Mouse (Mus musculus) bone marrow, adult 2 months (tissue): ENCODE data around the gene Zfr. TPM values are rescaled to one million over a fixed set of nuclear protein-coding genes. Genes with fewer than 3 reads are reported as not detected.

Experiments used
- H3K27ac ChIP-seq: fragments of 200-500 bp; 2 replicates; pipeline ENCODE4 v1.5.1; 2012; ENCODE audit warnings: low read depth, mild to moderate bottlenecking, control low read depth, inconsistent platforms, low read length; ENCODE audit not compliant: control insufficient read depth, poor library complexity, insufficient read depth
- H3K4me1 ChIP-seq: fragments of 200-500 bp; 2 replicates; pipeline ENCODE4 v1.6.1; 2011; ENCODE audit warnings: low read length; ENCODE audit not compliant: control insufficient read depth, insufficient read depth
- H3K4me3 ChIP-seq: fragments of 200-500 bp; replicated peaks from 2 replicates; pipeline ENCODE3; 2011; ENCODE audit warnings: mild to moderate bottlenecking, low read depth, low read length, control low read depth; ENCODE audit not compliant: control insufficient read depth
- CTCF ChIP-seq: fragments of 200-500 bp; IDR thresholded peaks from 2 replicates; pipeline ENCODE4 v1.5.1; 2011; ENCODE audit warnings: low read length, control low read depth; ENCODE audit not compliant: control insufficient read depth, insufficient read depth
- POLR2A ChIP-seq: fragments of 200-500 bp; IDR thresholded peaks from 2 replicates; pipeline ENCODE4 v1.6.1; 2011; ENCODE audit warnings: low read depth, mild to moderate bottlenecking, control low read depth, low read length, borderline replicate concordance; ENCODE audit not compliant: control insufficient read depth
- WGBS: fragments of 180-500 bp; shearing (Covaris S2); methylation state at CpG from one replicate; pipeline ENCODE4 v1.1.7; 2018; 5-methylcytosine and 5-hydroxymethylcytosine counted together
- polyA plus RNA-seq: library from polyadenylated mRNA; stranded (reverse); fragments of >200 nt; gene quantifications from 2 replicates; pipeline ENCODE4 v1.2.4, GENCODE M21; 2011; ENCODE audit warnings: low replicate concordance; ENCODE audit not compliant: missing spikeins, insufficient read depth, insufficient read length

The Zfr gene
- polyA plus RNA-seq, 1 experiment, result 57.5 TPM

DNA sequence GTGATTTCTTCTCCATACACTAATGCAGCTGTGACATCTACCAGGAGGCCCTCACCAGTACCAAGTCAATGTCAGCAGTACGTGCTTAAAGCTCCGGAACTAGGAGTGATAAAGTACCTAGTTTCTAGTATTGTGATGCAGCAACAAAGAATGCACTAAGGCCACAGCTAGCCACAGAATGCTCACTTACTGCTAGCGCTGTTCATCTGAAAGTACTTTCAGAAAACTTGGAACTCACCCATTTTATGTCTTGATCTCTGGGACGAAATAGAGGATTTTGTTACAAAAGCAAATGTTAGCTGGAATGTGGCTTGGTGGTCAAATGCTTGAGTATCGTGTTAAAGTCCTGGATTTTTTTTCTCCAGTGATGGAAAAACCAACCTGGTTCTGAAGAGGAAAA is 30.0 kb upstream of the Zfr start:
- WGBS, result 80% methylated on average over 5 of the region's 5 CpGs

DNA sequence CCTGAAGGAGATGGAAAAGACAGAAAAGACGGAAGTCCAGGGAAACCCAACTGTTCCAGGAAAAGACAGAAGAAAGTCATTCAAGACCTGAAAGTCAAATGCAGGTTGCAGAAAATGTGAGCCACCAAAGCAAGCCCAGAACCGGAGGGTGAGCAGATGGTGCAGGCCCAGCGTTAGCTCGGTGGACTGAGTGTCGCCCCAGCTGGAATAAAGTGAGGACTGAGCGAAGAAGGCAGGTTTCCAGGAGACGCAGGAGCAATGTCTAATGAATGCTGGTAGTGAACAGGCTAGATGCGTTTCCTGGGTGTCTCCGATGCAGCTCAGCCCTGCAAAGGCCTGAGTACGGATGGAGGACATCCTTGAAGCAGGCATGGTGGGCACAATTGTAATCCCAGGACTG is 29.5 kb upstream of the Zfr start:
- 84% methylated on average over 10 of the region's 10 CpGs for WGBS
- no peak for TF ChIP-seq POLR2A
- TF ChIP-seq CTCF, result no peak
- Histone ChIP-seq H3K4me1 (no peaks in the 10 kb centered on the region), H3K4me3 (no peak overlapping the region), H3K27ac (no peak overlapping the region)

More for the DNA sequence above, 30.0 kb upstream of the Zfr start:
- Histone ChIP-seq H3K4me1 (no peaks in the 10 kb centered on the region), H3K4me3 (no peak overlapping the region), H3K27ac (no peak overlapping the region)
- TF ChIP-seq CTCF (no peak), POLR2A (no peak)

DNA sequence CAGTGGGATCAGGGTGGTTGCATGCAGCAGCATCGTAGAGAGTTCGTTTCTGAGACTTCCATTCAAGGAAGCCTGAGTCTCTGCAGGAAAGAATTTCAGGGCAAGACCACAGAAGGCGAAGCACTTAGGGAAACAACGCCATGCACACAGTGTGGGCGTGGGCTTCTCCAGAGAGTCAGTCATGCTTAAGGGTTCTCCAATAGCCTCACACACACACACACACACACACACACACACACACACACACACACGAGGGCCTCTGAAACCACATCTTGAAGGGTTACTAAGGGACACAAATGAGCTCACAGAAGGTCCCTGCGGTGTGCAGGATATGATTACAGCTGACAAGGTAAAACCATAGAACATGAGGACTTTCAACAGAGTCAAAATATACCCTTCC is 27.5 kb upstream of the Zfr start:
- Histone ChIP-seq H3K4me3 (no peak overlapping the region), H3K27ac (no peak overlapping the region), H3K4me1 (no peaks in the 10 kb centered on the region)
- no peak for TF ChIP-seq CTCF
- TF ChIP-seq POLR2A, result no peak
- 49% methylated on average over 7 of the region's 7 CpGs for WGBS

DNA sequence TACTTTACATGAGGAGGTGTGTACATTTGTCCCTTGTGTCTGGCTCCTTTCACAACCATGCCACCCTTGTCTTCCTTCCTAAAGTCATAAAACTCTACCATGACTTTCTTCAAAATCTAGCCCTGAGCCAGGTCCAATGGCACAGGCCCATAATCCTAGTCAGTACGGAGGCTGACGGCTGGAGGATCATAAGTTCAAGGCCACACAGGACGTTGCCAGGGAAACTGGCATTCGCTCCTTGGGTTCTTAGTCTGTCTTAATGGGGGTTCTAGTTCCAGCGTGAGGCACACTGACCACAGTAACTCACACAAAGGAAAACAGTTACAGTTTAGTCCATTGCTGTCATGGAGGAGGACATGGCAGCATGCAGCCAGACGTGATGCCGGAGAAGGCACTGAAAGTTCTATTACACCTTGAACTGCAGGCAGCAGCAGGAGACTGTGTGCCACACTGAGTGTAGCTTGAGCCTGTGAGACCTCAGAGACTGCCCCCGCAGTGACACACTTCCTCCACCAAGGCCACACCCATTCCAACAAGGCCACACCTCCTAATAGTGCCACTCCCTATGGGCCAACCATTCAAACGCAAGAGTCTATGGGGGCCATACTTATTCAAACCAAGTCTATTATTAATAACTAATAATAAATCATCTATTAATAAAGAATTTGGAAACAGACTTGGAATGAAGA is 26.5 kb upstream of the Zfr start:
- Histone ChIP-seq H3K4me1 (no peaks in the 10 kb centered on the region), H3K27ac (no peak overlapping the region), H3K4me3 (no peak overlapping the region)
- 89% methylated on average over 9 of the region's 9 CpGs for WGBS
- TF ChIP-seq POLR2A, result no peak
- no peak for TF ChIP-seq CTCF

DNA sequence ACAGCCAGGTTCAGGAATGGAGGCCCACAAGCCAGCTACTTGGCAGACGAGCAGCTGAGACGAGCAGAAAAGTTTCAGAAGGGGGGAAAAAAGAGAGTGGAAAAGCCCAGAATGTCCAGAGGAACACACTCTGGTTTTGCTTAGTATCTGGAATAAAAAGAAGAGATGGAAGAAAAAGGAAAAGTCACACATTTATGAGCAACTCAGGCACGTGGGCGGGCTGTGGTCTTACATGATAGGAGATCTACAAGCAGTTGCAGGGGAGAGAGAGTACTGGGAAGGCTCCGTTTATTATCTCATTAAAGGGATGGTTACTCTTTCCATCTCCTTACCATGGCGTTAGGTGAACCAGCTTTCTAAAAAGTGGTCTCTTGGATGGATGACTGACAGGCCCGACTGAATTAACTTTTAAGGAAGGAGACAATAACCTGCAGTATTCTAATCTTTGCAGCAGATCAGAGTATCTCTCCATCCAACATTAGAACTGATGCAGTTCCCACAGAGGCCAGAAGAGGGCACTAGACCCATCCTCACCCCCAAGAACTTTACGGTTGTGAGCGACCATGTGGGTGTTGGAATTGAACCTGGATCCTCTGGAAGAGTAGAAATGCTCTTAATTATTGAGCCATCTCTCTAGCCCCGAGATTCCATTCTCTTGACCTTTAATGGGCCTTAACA is 25.7 kb upstream of the Zfr start:
- TF ChIP-seq CTCF, result peak; percentile 79
- no peak for TF ChIP-seq POLR2A
- WGBS, result 45% methylated on average over 10 of the region's 10 CpGs
- Histone ChIP-seq H3K4me3 (no peak overlapping the region), H3K27ac (no peak overlapping the region), H3K4me1 (no peaks in the 10 kb centered on the region)

DNA sequence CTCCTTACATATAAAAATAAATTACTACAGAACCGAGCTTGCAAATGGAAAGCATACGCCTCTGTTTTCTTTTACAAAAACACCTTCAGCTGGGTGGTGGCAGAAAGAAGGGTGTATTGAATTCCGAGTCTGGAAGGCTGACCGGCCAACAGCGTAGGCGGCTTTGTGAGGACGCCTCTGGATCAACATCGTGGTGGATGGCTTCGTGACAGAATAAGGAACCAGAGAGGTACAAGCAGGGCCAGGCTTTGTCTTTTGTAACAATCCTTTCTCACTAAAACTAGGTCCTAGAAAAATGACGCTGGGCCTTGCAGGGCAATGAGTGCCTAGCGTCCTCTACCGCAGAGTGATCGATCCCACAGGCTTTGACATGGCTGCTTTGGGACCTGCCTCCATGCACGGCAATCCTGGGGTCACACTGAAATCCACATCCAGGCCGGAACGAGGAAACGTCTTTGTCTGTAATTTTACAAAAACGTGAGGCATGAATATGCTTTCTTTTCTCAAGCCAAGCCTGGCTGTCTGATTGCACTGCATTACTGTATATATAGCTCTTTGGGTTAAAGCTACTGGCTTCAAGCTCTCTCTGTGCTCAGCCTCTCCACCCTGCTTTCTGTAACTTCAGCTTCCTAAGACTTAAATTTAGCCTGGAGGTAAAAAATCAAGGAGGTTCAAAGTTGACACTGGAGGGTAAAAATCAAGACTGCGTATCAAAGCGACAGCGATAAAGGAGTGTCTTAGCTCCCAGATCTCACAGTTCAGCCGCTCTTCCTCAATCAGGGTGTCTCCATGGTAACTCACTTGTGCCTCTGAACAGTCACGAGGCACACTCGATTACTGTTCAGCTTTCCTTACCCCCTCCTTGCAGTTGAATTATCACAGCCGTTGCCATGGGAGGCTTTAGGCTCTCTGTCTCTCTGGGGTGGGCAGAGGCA is 24.3 kb upstream of the Zfr start:
- WGBS, result 88% methylated on average over 25 of the region's 25 CpGs
- Histone ChIP-seq H3K27ac (no peak overlapping the region), H3K4me3 (no peak overlapping the region), H3K4me1 (no peaks in the 10 kb centered on the region)
- no peak for TF ChIP-seq CTCF
- no peak for TF ChIP-seq POLR2A

DNA sequence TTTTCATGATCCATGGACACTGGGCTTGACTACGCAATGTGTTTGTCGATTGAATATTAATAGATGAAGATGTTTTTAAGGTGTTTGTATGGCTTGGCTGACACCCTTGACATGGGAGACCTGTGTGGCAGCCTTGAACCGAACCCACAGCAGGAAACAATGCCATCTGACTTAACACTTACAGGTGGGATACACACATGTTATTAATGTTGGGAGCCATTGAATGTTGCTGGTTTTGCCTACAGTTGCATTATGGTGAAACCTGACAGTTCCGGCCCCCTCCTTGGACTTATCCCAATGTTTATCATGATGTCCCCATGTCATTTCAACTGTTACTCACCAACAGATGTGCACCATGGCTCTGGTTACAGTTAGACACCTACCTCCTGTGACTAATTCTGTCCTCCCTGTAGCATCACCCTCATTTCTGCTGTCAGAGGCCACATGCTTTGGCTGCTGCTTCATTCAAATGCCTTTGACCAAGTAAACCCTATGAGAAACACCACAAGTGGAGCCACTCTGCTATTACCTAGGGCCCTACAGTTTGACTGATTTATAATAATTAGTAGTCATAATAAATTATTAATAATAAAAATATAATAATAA is 23.6 kb upstream of the Zfr start:
- no peak overlapping the region for H3K27ac ChIP-seq
- 91% methylated on average over 4 of the region's 4 CpGs for WGBS
- H3K4me1 ChIP-seq, result no peaks in the 10 kb centered on the region
- TF ChIP-seq CTCF (no peak), POLR2A (no peak)
- no peak overlapping the region for H3K4me3 ChIP-seq
